Mouse (Mus musculus) thymus, adult 18-20 months (tissue): Measurements from ENCODE around the gene Xcr1.
A peak's percentile ranks its signal among the peaks of the same experiment; 100 is the strongest.

Experiments
- DNase-seq, 2 experiments: peaks; one replicate each; pipeline ENCODE4 v3.0.0; 2022; ENCODE audit warnings: mixed read lengths in 2 of 2

Gene Xcr1

GRCm38 (mm10) chr9:123861929-123862328 lies at the start of gene Xcr1:
Gene Xcr1 (minus strand): TSS chr9:123862029.
- no peak for DNase-seq

- peak in 1 of 2 experiments; percentile 39 for DNase-seq
Measured at GRCm38 (mm10) chr9:123872049-123872448, 10.2 kb upstream of the Xcr1 start.

- no peak for DNase-seq
Measured at GRCm38 (mm10) chr9:123869167-123869784, 7.4 kb upstream of the Xcr1 start.

GRCm38 (mm10) chr9:123863641-123864040 lies 1.8 kb upstream of the Xcr1 start:
- DNase-seq: no peak

GRCm38 (mm10) chr9:123862895-123863616 lies 1.2 kb upstream of the Xcr1 start:
- DNase-seq: no peak

- no peak for DNase-seq
Measured at GRCm38 (mm10) chr9:123856836-123857235, 5.0 kb downstream of the Xcr1 start.

- DNase-seq: no peak
Measured at GRCm38 (mm10) chr9:123852449-123853390, 9.1 kb downstream of the Xcr1 start.

- DNase-seq: peak; percentile 93 to 98
Measured at GRCm38 (mm10) chr9:123851713-123852448, 9.9 kb downstream of the Xcr1 start, which contains the start of gene Fyco1. Gene Fyco1 (minus strand): TSS chr9:123851899.

- DNase-seq: peak; percentile 73 to 83
Measured at GRCm38 (mm10) chr9:123851062-123851712, 10.6 kb downstream of the Xcr1 start.

GRCm38 (mm10) chr9:123850705-123851061 lies 11.1 kb downstream of the Xcr1 start:
- peak; percentile 39 to 54 for DNase-seq

GRCm38 (mm10) chr9:123849976-123850695 lies 11.7 kb downstream of the Xcr1 start:
- DNase-seq: no peak

GRCm38 (mm10) chr9:123846490-123846889 lies 15.3 kb downstream of the Xcr1 start:
- DNase-seq: no peak

- no peak for DNase-seq
Measured at GRCm38 (mm10) chr9:123845120-123845519, 16.7 kb downstream of the Xcr1 start.

- DNase-seq: no peak
Measured at GRCm38 (mm10) chr9:123844468-123844867, 17.4 kb downstream of the Xcr1 start.

GRCm38 (mm10) chr9:123840243-123840642 lies 21.6 kb downstream of the Xcr1 start:
- DNase-seq: no peak

- no peak for DNase-seq
Measured at GRCm38 (mm10) chr9:123835851-123836250, 26.0 kb downstream of the Xcr1 start.

- DNase-seq: no peak
Measured at GRCm38 (mm10) chr9:123828916-123829315, 32.9 kb downstream of the Xcr1 start.

GRCm38 (mm10) chr9:123826631-123827030 lies 35.2 kb downstream of the Xcr1 start:
- DNase-seq: no peak

- no peak for DNase-seq
Measured at GRCm38 (mm10) chr9:123818601-123819000, 43.2 kb downstream of the Xcr1 start.

GRCm38 (mm10) chr9:123815996-123816395 lies 45.8 kb downstream of the Xcr1 start:
- DNase-seq: no peak

GRCm38 (mm10) chr9:123815444-123815843 lies 46.4 kb downstream of the Xcr1 start:
- DNase-seq: no peak
